Mouse (Mus musculus) heart, embryonic 14.5 days (tissue): ENCODE results near the gene Atrn. TPM values are rescaled to one million over a fixed set of nuclear protein-coding genes. Genes with fewer than 3 reads are reported as not detected.

Experiments
- microRNA-seq: library from miRNA; unstranded; fragments of <30 nt; microRNA quantifications from one replicate; pipeline ENCODE4, GENCODE M21; 2016
- polyA plus RNA-seq: library from polyadenylated mRNA; unstranded; fragments of >200 nt; fragmentation: Nextera tagmentation; extraction: Ambion mirVana; gene quantifications from 2 replicates; pipeline ENCODE4 v1.2.1, GENCODE M21; 2014

Atrn gene
- polyA plus RNA-seq, 1 experiment from 2014 or later: 8.7 TPM

Small RNA genes within 50 kb of the gene (microRNA-seq; reads per million reads assigned to microRNA genes)
- not detected for gene Mir6973b

Other genes with a start within 250 kb of the Atrn start
- gene Ddrgk1, start 241.8 kb upstream of the Atrn start, polyA plus RNA-seq: 41.2 and 44.8 TPM in 2 replicates
- 71.5 and 77.0 TPM in 2 replicates for gene Itpa, start 238.9 kb upstream of the Atrn start, polyA plus RNA-seq
- 0.11 TPM in 2 replicates for gene Slc4a11, start 209.0 kb upstream of the Atrn start, polyA plus RNA-seq
- gene 4930402H24Rik, start 89 bp upstream of the Atrn start, polyA plus RNA-seq: 56.3 and 64.4 TPM in 2 replicates
- gene Gfra4, start 136.6 kb downstream of the Atrn start, polyA plus RNA-seq: 2.7 and 3.2 TPM in 2 replicates
- gene Adam33, start 157.3 kb downstream of the Atrn start, polyA plus RNA-seq: 8.2 and 10.3 TPM in 2 replicates
- 0.54 and 0.63 TPM in 2 replicates for gene Siglec1, start 180.3 kb downstream of the Atrn start, polyA plus RNA-seq
- gene Hspa12b, start 220.8 kb downstream of the Atrn start, polyA plus RNA-seq: 5.8 and 6.3 TPM in 2 replicates
- gene Gm11037, start 227.0 kb downstream of the Atrn start, polyA plus RNA-seq: not detected in 2 replicates